Mouse (Mus musculus): ENCODE results near the gene Usp11. TPM values are rescaled to one million over a fixed set of nuclear protein-coding genes. Genes with fewer than 3 reads are reported as not detected.

Gene Usp11
- 92.1 and 96.5 TPM in 2 replicates for polyA plus RNA-seq (2015; fragmentation: Nextera tagmentation; extraction: Ambion mirVana)

- Histone ChIP-seq H3K4me3 (peak within 1 kb of the TSS; percentile 62), H3K27me3 (no peaks in the 10 kb centered on the region), H3K9ac (peak within 1 kb of the TSS; percentile 65), H3K9me3 (no peaks in the 10 kb centered on the region), H3K27ac (replicated peaks) (peak within 1 kb of the TSS; percentile 90), H3K36me3 (no peaks in the 10 kb centered on the region), H3K4me1 (replicated peaks) (no peaks in the 10 kb centered on the region), H3K4me2 (peak within 1 kb of the TSS; percentile 47)
- WGBS, result 28% methylated on average over 32 of the region's 32 CpGs
- peak; percentile 77 for ATAC-seq (ENCODE audit: low FRiP score, low read depth)
Observed at GRCm38 (mm10) chrX:20703741-20704290, at the start of gene Usp11. TSS of gene Usp11 (plus strand) at chrX:20703906.

- H3K27ac ChIP-seq (replicated peaks), result no peak overlapping the region
- no peaks in the 10 kb centered on the region for H3K9me3 ChIP-seq
- no peak for ATAC-seq (ENCODE audit: low FRiP score, low read depth)
- H3K4me3 ChIP-seq, result peak overlapping the region; percentile 50
- peak overlapping the region; percentile 76 for H3K4me2 ChIP-seq
- no peaks in the 10 kb centered on the region for H3K36me3 ChIP-seq
- H3K4me1 ChIP-seq (replicated peaks), result 0 out of 2 replicates have a peak, but pooled peaks cover 4% of the 10 kb centered on the region
- no peaks in the 10 kb centered on the region for H3K27me3 ChIP-seq
- H3K9ac ChIP-seq, result 0 out of 2 replicates have a peak overlapping the region, but pooled peaks have one; percentile 19
- WGBS, result 35% methylated on average over 5 of the region's 5 CpGs
Observed at GRCm38 (mm10) chrX:20657593-20657992, 46.1 kb upstream of the Usp11 start.

GRCm38 (mm10) chrX:20658026-20658652 lies 45.6 kb upstream of the Usp11 start, which contains the start of gene Uba1:
TSS of gene Uba1 (plus strand) at chrX:20658326.
- H3K9me3 ChIP-seq, result no peaks in the 10 kb centered on the region
- H3K36me3 ChIP-seq, result no peaks in the 10 kb centered on the region
- peak; percentile 86 for ATAC-seq (ENCODE audit: low FRiP score, low read depth)
- peak within 1 kb of the TSS; percentile 50 for H3K4me3 ChIP-seq
- H3K9ac ChIP-seq, result peak within 1 kb of the TSS; percentile 35; the same call in 1 of the 2 replicates
- H3K27ac ChIP-seq (replicated peaks), result peak within 1 kb of the TSS; percentile 61
- WGBS, result 13% methylated on average over 27 of the region's 27 CpGs
- peak within 1 kb of the TSS; percentile 76 for H3K4me2 ChIP-seq
- no peaks in the 10 kb centered on the region for H3K27me3 ChIP-seq
- H3K4me1 ChIP-seq (replicated peaks), result 0 out of 2 replicates have a peak, but pooled peaks cover 4% of the 10 kb centered on the region

- no peak for ATAC-seq (ENCODE audit: low FRiP score, low read depth)
Observed at GRCm38 (mm10) chrX:20658891-20659406, 44.8 kb upstream of the Usp11 start.

GRCm38 (mm10) chrX:20662317-20662715 lies 41.4 kb upstream of the Usp11 start:
- H3K4me2 ChIP-seq, result peak overlapping the region; percentile 37
- 27% methylated on average over 5 of the region's 5 CpGs for WGBS
- ATAC-seq (ENCODE audit: low FRiP score, low read depth), result peak; percentile 48; the same call in 1 of the 2 replicates
- H3K36me3 ChIP-seq, result no peaks in the 10 kb centered on the region
- H3K9me3 ChIP-seq, result no peaks in the 10 kb centered on the region
- H3K9ac ChIP-seq, result no peak overlapping the region
- peak overlapping the region; percentile 72 for H3K27ac ChIP-seq (replicated peaks)
- peaks cover 30% of the 10 kb centered on the region for H3K4me1 ChIP-seq (replicated peaks)
- H3K4me3 ChIP-seq, result peak overlapping the region; percentile 66
- H3K27me3 ChIP-seq, result no peaks in the 10 kb centered on the region

More at GRCm38 (mm10) chrX:20658891-20659406, 44.8 kb upstream of the Usp11 start:
- H3K4me1 ChIP-seq (replicated peaks), result 0 out of 2 replicates have a peak, but pooled peaks cover 4% of the 10 kb centered on the region
- H3K4me2 ChIP-seq, result peak overlapping the region; percentile 76
- no peaks in the 10 kb centered on the region for H3K9me3 ChIP-seq
- peak overlapping the region; percentile 35; the same call in 1 of the 2 replicates for H3K9ac ChIP-seq
- peak overlapping the region; percentile 50 for H3K4me3 ChIP-seq
- no peak overlapping the region for H3K27ac ChIP-seq (replicated peaks)
- WGBS, result 28% methylated on average over 24 of the region's 24 CpGs
- H3K36me3 ChIP-seq, result no peaks in the 10 kb centered on the region
- no peaks in the 10 kb centered on the region for H3K27me3 ChIP-seq

- Histone ChIP-seq H3K27ac (replicated peaks) (peak overlapping the region; percentile 92), H3K4me2 (peak overlapping the region; percentile 52), H3K9ac (peak overlapping the region; percentile 87), H3K36me3 (no peaks in the 10 kb centered on the region), H3K27me3 (no peaks in the 10 kb centered on the region), H3K4me3 (peak overlapping the region; percentile 66), H3K9me3 (no peaks in the 10 kb centered on the region), H3K4me1 (replicated peaks) (peaks cover 30% of the 10 kb centered on the region)
- peak; percentile 85 for ATAC-seq (ENCODE audit: low FRiP score, low read depth)
- 19% methylated on average over 28 of the region's 28 CpGs for WGBS
Observed at GRCm38 (mm10) chrX:20662716-20663443, 40.8 kb upstream of the Usp11 start.

- H3K4me2 ChIP-seq, result peak overlapping the region; percentile 52
- H3K36me3 ChIP-seq, result peaks cover 1% of the 10 kb centered on the region; the same call in 1 of the 2 replicates
- H3K4me3 ChIP-seq, result peak overlapping the region; percentile 66
- H3K9ac ChIP-seq, result peak overlapping the region; percentile 87
- 20% methylated on average over 9 of the region's 9 CpGs for WGBS
- no peaks in the 10 kb centered on the region for H3K27me3 ChIP-seq
- peak overlapping the region; percentile 92 for H3K27ac ChIP-seq (replicated peaks)
- peaks cover 30% of the 10 kb centered on the region for H3K4me1 ChIP-seq (replicated peaks)
- no peaks in the 10 kb centered on the region for H3K9me3 ChIP-seq
- no peak; the same call in none of the 2 replicates for ATAC-seq (ENCODE audit: low FRiP score, low read depth)
Observed at GRCm38 (mm10) chrX:20663444-20663790, 40.3 kb upstream of the Usp11 start.

GRCm38 (mm10) chrX:20687519-20688067 lies 16.1 kb upstream of the Usp11 start, which contains the start of gene Cdk16:
TSS of gene Cdk16 (plus strand) at chrX:20687954.
- Histone ChIP-seq H3K9me3 (no peaks in the 10 kb centered on the region), H3K27me3 (no peaks in the 10 kb centered on the region), H3K9ac (peak within 1 kb of the TSS; percentile 82), H3K27ac (replicated peaks) (peak within 1 kb of the TSS; percentile 95), H3K4me3 (peak within 1 kb of the TSS; percentile 72), H3K4me1 (replicated peaks) (peaks cover 20% of the 10 kb centered on the region), H3K4me2 (peak within 1 kb of the TSS; percentile 67), H3K36me3 (peaks cover 5% of the 10 kb centered on the region)
- 15% methylated on average over 16 of the region's 16 CpGs for WGBS
- ATAC-seq (ENCODE audit: low FRiP score, low read depth), result peak; percentile 94

- Histone ChIP-seq H3K4me3 (peak overlapping the region; percentile 72), H3K9ac (peak overlapping the region; percentile 82), H3K4me1 (replicated peaks) (peaks cover 20% of the 10 kb centered on the region), H3K9me3 (no peaks in the 10 kb centered on the region), H3K36me3 (no peaks in the 10 kb centered on the region), H3K27ac (replicated peaks) (peak overlapping the region; percentile 95), H3K4me2 (peak overlapping the region; percentile 67), H3K27me3 (no peaks in the 10 kb centered on the region)
- 27% methylated on average over 33 of the region's 33 CpGs for WGBS
- ATAC-seq (ENCODE audit: low FRiP score, low read depth), result peak; percentile 93
Observed at GRCm38 (mm10) chrX:20688068-20688547, 15.6 kb upstream of the Usp11 start.

GRCm38 (mm10) chrX:20688615-20689014 lies 15.1 kb upstream of the Usp11 start:
- Histone ChIP-seq H3K9me3 (no peaks in the 10 kb centered on the region), H3K27me3 (no peaks in the 10 kb centered on the region), H3K4me1 (replicated peaks) (peaks cover 20% of the 10 kb centered on the region), H3K9ac (peak overlapping the region; percentile 82), H3K4me3 (peak overlapping the region; percentile 72), H3K36me3 (no peaks in the 10 kb centered on the region), H3K27ac (replicated peaks) (peak overlapping the region; percentile 95), H3K4me2 (peak overlapping the region; percentile 67)
- peak; percentile 62 for ATAC-seq (ENCODE audit: low FRiP score, low read depth)
- 24% methylated on average over 24 of the region's 35 CpGs for WGBS

GRCm38 (mm10) chrX:20691566-20691965 lies 12.1 kb upstream of the Usp11 start:
- Histone ChIP-seq H3K4me2 (no peak overlapping the region), H3K9me3 (no peaks in the 10 kb centered on the region), H3K27ac (replicated peaks) (no peak overlapping the region), H3K9ac (no peak overlapping the region), H3K27me3 (no peaks in the 10 kb centered on the region), H3K4me1 (replicated peaks) (peaks cover 19% of the 10 kb centered on the region), H3K4me3 (no peak overlapping the region), H3K36me3 (peaks cover 22% of the 10 kb centered on the region; the same call in 1 of the 2 replicates)
- 67% methylated on average over 3 of the region's 3 CpGs for WGBS
- no peak for ATAC-seq (ENCODE audit: low FRiP score, low read depth)
